Mouse (Mus musculus) effector memory CD4-positive, alpha-beta T cell, adult 7 months (primary cell): ENCODE data around the gene Yrdc. TPM values are rescaled to one million over a fixed set of nuclear protein-coding genes. Genes with fewer than 3 reads are reported as not detected.

ENCODE experiments used
- polyA plus RNA-seq: library from polyadenylated mRNA; unstranded; fragments of 100-300 nt; shearing (Covaris generic); gene quantifications from one replicate; pipeline ENCODE4 v1.2.1, GENCODE M21; 2017

Gene Yrdc
- 182 TPM for polyA plus RNA-seq

GRCm38 (mm10) chr4:124850261-124850913 is at the start of gene Yrdc:
Yrdc (plus strand) TSS chr4:124850679.

DNA sequence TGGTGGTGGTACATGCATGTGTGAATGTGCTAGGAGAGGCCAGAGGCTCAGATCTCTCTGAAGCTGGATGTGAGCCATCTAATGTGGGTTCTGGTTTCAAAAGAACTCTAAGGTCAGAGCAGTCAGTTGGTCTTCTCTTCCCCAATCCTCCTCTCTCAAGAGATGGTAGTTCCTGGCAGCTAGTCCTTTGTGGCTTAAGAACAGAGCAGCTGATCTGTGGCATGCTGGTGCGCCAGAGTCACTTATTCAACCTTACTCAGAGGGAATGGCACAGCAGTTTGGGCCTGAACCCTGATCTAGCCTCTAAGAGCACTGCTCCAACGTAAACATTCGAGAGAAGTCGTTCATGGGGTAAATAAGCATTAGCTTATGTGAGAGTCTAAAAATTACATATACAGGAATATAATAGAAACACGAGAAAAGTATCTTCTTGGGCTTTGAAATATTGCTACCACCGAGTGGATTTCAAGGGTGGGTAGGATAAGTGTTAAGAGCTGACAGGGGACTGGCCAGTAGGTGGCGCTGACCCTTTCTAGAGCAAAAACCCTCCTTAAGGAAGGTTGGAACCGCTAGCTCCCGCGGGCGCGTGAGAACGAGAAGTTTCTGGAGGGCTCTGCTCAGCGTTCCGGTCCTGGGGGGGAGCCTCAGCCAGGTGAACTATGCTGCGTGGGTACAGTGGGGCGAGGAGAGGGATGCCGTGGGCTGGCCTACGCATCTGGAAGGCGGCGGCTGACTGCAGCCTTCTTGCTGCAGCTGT is 48.7 kb upstream of the Yrdc start, which contains the start of gene Mtf1:
TSS of gene Mtf1 (plus strand) at position 553 of the 757 bp plus-strand sequence.

GRCm38 (mm10) chr4:124850933-124851658 is 617 bp downstream of the Yrdc start, which contains the start of gene 1110065P20Rik:
1110065P20Rik (minus strand) TSS chr4:124851196.

GRCm38 (mm10) chr4:124861283-124862188 is 11.1 kb downstream of the Yrdc start, which contains the start of gene Maneal:
Maneal (minus strand) TSS chr4:124862171.

DNA sequence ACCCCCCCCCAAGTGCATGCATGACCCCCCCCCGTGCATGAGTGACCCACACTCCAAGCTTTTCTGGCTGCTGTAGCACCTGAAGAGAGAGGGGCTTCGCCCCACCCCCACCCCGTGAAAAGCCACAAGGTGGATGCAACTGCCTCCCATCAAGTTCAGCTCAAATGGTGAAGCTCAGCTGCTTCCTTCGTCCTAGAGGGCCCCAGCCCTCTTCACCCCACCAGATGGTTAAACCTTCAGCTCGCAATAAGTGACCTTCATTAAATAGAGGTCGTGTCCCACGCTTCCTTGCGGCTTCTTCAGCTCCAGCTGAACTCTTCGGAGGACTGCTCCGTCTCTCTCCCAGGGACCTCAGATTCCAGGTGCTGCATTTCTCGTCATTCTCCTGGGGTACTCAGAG is 30.1 kb downstream of the Yrdc start, which contains the start of gene Epha10:
TSS of gene Epha10 (plus strand) at position 301 of the 400 bp plus-strand sequence.

Other genes starting within 250 kb of the Yrdc start
- 1.6 TPM for gene 3100002H09Rik, start 239.9 kb upstream of the Yrdc start, polyA plus RNA-seq
- 0.87 TPM for gene Pou3f1, start 193.9 kb upstream of the Yrdc start, polyA plus RNA-seq
- 34.9 TPM for gene Utp11, start 157.1 kb upstream of the Yrdc start, polyA plus RNA-seq
- gene Fhl3, start 150.0 kb upstream of the Yrdc start, polyA plus RNA-seq: 0.23 TPM
- gene Sf3a3, start 135.9 kb upstream of the Yrdc start, polyA plus RNA-seq: 77.3 TPM
- gene Inpp5b, start 108.8 kb upstream of the Yrdc start, polyA plus RNA-seq: 118 TPM
- 17.0 TPM for gene Mtf1, start 48.6 kb upstream of the Yrdc start, polyA plus RNA-seq
- 20.4 TPM for gene 1110065P20Rik, start 517 bp downstream of the Yrdc start, polyA plus RNA-seq
- 2.6 TPM for gene Maneal, start 11.5 kb downstream of the Yrdc start, polyA plus RNA-seq
- 0.55 TPM for gene Epha10, start 30.2 kb downstream of the Yrdc start, polyA plus RNA-seq
- gene 9930104L06Rik, start 86.4 kb downstream of the Yrdc start, polyA plus RNA-seq: 8.6 TPM
- gene Cdca8, start 88.6 kb downstream of the Yrdc start, polyA plus RNA-seq: 2.3 TPM
- gene Rspo1, start 135.8 kb downstream of the Yrdc start, polyA plus RNA-seq: not detected
- gene Gnl2, start 165.9 kb downstream of the Yrdc start, polyA plus RNA-seq: 77.3 TPM
- gene Dnali1, start 215.0 kb downstream of the Yrdc start, polyA plus RNA-seq: 0.29 TPM
- 38.7 TPM for gene Snip1, start 216.0 kb downstream of the Yrdc start, polyA plus RNA-seq
- gene Meaf6, start 234.5 kb downstream of the Yrdc start, polyA plus RNA-seq: 46.2 TPM